Mouse (Mus musculus): ENCODE measurements around the gene Abcd4. TPM values are rescaled to one million over a fixed set of nuclear protein-coding genes. Genes with fewer than 3 reads are reported as not detected.

The Abcd4 gene
- polyA plus RNA-seq, 1 experiment from 2014 or later, result 6.9 TPM

DNA sequence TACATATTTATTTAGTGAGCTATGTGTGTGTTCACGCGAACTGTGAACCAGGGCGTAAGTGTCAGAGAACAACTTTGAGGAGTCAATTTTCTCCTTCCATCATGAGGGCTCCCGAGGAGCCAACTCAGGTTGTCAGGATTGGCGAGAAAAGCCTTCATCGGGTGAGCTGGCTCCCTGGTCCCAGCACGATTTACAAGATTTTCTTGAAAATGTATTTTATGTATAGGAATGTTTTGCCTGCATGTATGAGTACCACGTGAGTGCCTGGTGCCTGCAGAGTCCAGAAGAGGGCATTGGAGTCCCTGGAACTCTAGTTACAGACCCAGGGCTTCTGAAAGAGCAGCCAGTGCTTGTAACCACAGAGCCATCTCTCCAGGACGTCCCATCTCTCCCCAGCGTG, 450 bp upstream of the Abcd4 start:
- no peaks in the 10 kb centered on the region for H3K9me3 ChIP-seq (ENCODE audit: control insufficient read depth, low read length)
- peaks cover 9% of the 10 kb centered on the region; the same call in 1 of the 2 replicates for H3K36me3 ChIP-seq (ENCODE audit: control insufficient read depth, insufficient read depth, low read length)
- ATAC-seq (ENCODE audit: low read depth) (peak; percentile 69), DNase-seq (ENCODE audit: low spot score) (peak; percentile 55)
- H3K27ac ChIP-seq (replicated peaks; ENCODE audit: low read depth, low read length), result no peak overlapping the region
- H3K27me3 ChIP-seq (replicated peaks; ENCODE audit: control insufficient read depth, insufficient read depth, low read length), result no peaks in the 10 kb centered on the region
- H3K9ac ChIP-seq (ENCODE audit: low read depth, low read length), result peak overlapping the region; percentile 82
- 4% methylated on average over 10 of the region's 10 CpGs for WGBS
- H3K4me3 ChIP-seq (ENCODE audit: low read depth, low read length), result peak overlapping the region; percentile 83
- no peaks in the 10 kb centered on the region for H3K4me1 ChIP-seq (ENCODE audit: control insufficient read depth, insufficient read depth, low read length)
- peak overlapping the region; percentile 65 for H3K4me2 ChIP-seq (ENCODE audit: low read depth, low read length)

DNA sequence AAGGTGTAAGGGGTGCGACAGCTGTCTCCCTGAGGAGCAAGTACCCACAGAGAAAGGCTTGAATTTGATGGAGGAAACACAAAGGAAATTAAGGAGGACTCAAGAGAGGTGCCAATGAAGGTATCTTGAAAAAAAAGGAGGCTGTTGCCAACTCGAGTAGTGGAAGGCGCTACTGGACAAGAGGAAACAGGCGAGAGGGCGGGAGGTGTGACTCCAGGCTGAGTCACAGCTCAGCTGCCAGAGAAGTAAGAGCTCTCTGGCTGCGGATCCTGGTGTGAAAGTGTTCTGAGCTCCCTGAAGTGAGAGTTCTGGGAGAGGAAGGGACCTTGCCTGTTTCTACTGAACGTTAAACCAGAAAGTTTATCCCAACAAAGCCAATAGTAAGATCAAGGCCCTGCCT, 2.7 kb downstream of the Abcd4 start:
- Histone ChIP-seq H3K4me2 (ENCODE audit: low read depth, low read length) (no peak overlapping the region), H3K4me3 (ENCODE audit: low read depth, low read length) (no peak overlapping the region), H3K27ac (replicated peaks; ENCODE audit: low read depth, low read length) (no peak overlapping the region), H3K9ac (ENCODE audit: low read depth, low read length) (no peak overlapping the region), H3K9me3 (ENCODE audit: control insufficient read depth, low read length) (no peaks in the 10 kb centered on the region), H3K4me1 (ENCODE audit: control insufficient read depth, insufficient read depth, low read length) (no peaks in the 10 kb centered on the region), H3K27me3 (replicated peaks; ENCODE audit: control insufficient read depth, insufficient read depth, low read length) (no peaks in the 10 kb centered on the region), H3K36me3 (ENCODE audit: control insufficient read depth, insufficient read depth, low read length) (peaks cover 14% of the 10 kb centered on the region; the same call in 1 of the 2 replicates)
- WGBS, result 74% methylated on average over 7 of the region's 7 CpGs
- no peak for ATAC-seq (ENCODE audit: low read depth)
- DNase-seq (ENCODE audit: low spot score), result no peak

- WGBS, result 87% methylated on average over 11 of the region's 11 CpGs
Observed at GRCm38 (mm10) chr12:84614001-84614400, 3.2 kb downstream of the Abcd4 start.

GRCm38 (mm10) chr12:84612518-84612917, 4.7 kb downstream of the Abcd4 start:
- Histone ChIP-seq H3K4me2 (ENCODE audit: low read depth, low read length) (no peak overlapping the region), H3K27ac (replicated peaks; ENCODE audit: low read depth, low read length) (no peak overlapping the region), H3K4me3 (ENCODE audit: low read depth, low read length) (no peak overlapping the region), H3K9me3 (ENCODE audit: control insufficient read depth, low read length) (no peaks in the 10 kb centered on the region), H3K36me3 (ENCODE audit: control insufficient read depth, insufficient read depth, low read length) (peaks cover 27% of the 10 kb centered on the region; the same call in 1 of the 2 replicates), H3K27me3 (replicated peaks; ENCODE audit: control insufficient read depth, insufficient read depth, low read length) (no peaks in the 10 kb centered on the region), H3K4me1 (ENCODE audit: control insufficient read depth, insufficient read depth, low read length) (no peaks in the 10 kb centered on the region), H3K9ac (ENCODE audit: low read depth, low read length) (no peak overlapping the region)
- DNase-seq (ENCODE audit: low spot score), result no peak
- ATAC-seq (ENCODE audit: low read depth), result no peak
- 64% methylated on average over 8 of the region's 8 CpGs for WGBS

More at GRCm38 (mm10) chr12:84614001-84614400, 3.2 kb downstream of the Abcd4 start:
- no peak for ATAC-seq (ENCODE audit: low read depth)
- no peak for DNase-seq (ENCODE audit: low spot score)
- Histone ChIP-seq H3K4me1 (ENCODE audit: control insufficient read depth, insufficient read depth, low read length) (no peaks in the 10 kb centered on the region), H3K27ac (replicated peaks; ENCODE audit: low read depth, low read length) (no peak overlapping the region), H3K4me3 (ENCODE audit: low read depth, low read length) (no peak overlapping the region), H3K27me3 (replicated peaks; ENCODE audit: control insufficient read depth, insufficient read depth, low read length) (no peaks in the 10 kb centered on the region), H3K9ac (ENCODE audit: low read depth, low read length) (no peak overlapping the region), H3K9me3 (ENCODE audit: control insufficient read depth, low read length) (no peaks in the 10 kb centered on the region), H3K36me3 (ENCODE audit: control insufficient read depth, insufficient read depth, low read length) (peaks cover 18% of the 10 kb centered on the region; the same call in 1 of the 2 replicates), H3K4me2 (ENCODE audit: low read depth, low read length) (no peak overlapping the region)

GRCm38 (mm10) chr12:84611718-84612117, 5.5 kb downstream of the Abcd4 start:
- Histone ChIP-seq H3K4me3 (ENCODE audit: low read depth, low read length) (no peak overlapping the region), H3K4me2 (ENCODE audit: low read depth, low read length) (no peak overlapping the region), H3K9me3 (ENCODE audit: control insufficient read depth, low read length) (no peaks in the 10 kb centered on the region), H3K27me3 (replicated peaks; ENCODE audit: control insufficient read depth, insufficient read depth, low read length) (no peaks in the 10 kb centered on the region), H3K4me1 (ENCODE audit: control insufficient read depth, insufficient read depth, low read length) (no peaks in the 10 kb centered on the region), H3K27ac (replicated peaks; ENCODE audit: low read depth, low read length) (no peak overlapping the region), H3K9ac (ENCODE audit: low read depth, low read length) (no peak overlapping the region), H3K36me3 (ENCODE audit: control insufficient read depth, insufficient read depth, low read length) (peaks cover 31% of the 10 kb centered on the region; the same call in 1 of the 2 replicates)
- no peak for ATAC-seq (ENCODE audit: low read depth)
- DNase-seq (ENCODE audit: low spot score), result no peak
- WGBS, result 85% methylated on average over 10 of the region's 10 CpGs

- 76% methylated on average over 7 of the region's 7 CpGs for WGBS
- Histone ChIP-seq H3K36me3 (ENCODE audit: control insufficient read depth, insufficient read depth, low read length) (peaks cover 29% of the 10 kb centered on the region; the same call in 1 of the 2 replicates), H3K9me3 (ENCODE audit: control insufficient read depth, low read length) (no peaks in the 10 kb centered on the region), H3K27me3 (replicated peaks; ENCODE audit: control insufficient read depth, insufficient read depth, low read length) (no peaks in the 10 kb centered on the region), H3K4me3 (ENCODE audit: low read depth, low read length) (no peak overlapping the region), H3K9ac (ENCODE audit: low read depth, low read length) (no peak overlapping the region), H3K27ac (replicated peaks; ENCODE audit: low read depth, low read length) (no peak overlapping the region), H3K4me2 (ENCODE audit: low read depth, low read length) (no peak overlapping the region), H3K4me1 (ENCODE audit: control insufficient read depth, insufficient read depth, low read length) (no peaks in the 10 kb centered on the region)
- no peak for ATAC-seq (ENCODE audit: low read depth)
- no peak for DNase-seq (ENCODE audit: low spot score)
Observed at GRCm38 (mm10) chr12:84605860-84606259, 11.4 kb downstream of the Abcd4 start.

GRCm38 (mm10) chr12:84604001-84604400, 13.2 kb downstream of the Abcd4 start:
- peaks cover 25% of the 10 kb centered on the region; the same call in 1 of the 2 replicates for H3K36me3 ChIP-seq (ENCODE audit: control insufficient read depth, insufficient read depth, low read length)
- H3K27me3 ChIP-seq (replicated peaks; ENCODE audit: control insufficient read depth, insufficient read depth, low read length), result no peaks in the 10 kb centered on the region
- no peak overlapping the region for H3K27ac ChIP-seq (replicated peaks; ENCODE audit: low read depth, low read length)
- no peaks in the 10 kb centered on the region for H3K4me1 ChIP-seq (ENCODE audit: control insufficient read depth, insufficient read depth, low read length)
- no peak for DNase-seq (ENCODE audit: low spot score)
- H3K9ac ChIP-seq (ENCODE audit: low read depth, low read length), result no peak overlapping the region
- no peak overlapping the region for H3K4me2 ChIP-seq (ENCODE audit: low read depth, low read length)
- H3K9me3 ChIP-seq (ENCODE audit: control insufficient read depth, low read length), result no peaks in the 10 kb centered on the region
- 82% methylated on average over 5 of the region's 7 CpGs for WGBS
- ATAC-seq (ENCODE audit: low read depth), result no peak
- no peak overlapping the region for H3K4me3 ChIP-seq (ENCODE audit: low read depth, low read length)

- DNase-seq (ENCODE audit: low spot score), result no peak
- WGBS, result 19% methylated on average over 8 of the region's 8 CpGs
- Histone ChIP-seq H3K4me1 (ENCODE audit: control insufficient read depth, insufficient read depth, low read length) (no peaks in the 10 kb centered on the region), H3K27ac (replicated peaks; ENCODE audit: low read depth, low read length) (no peak overlapping the region), H3K27me3 (replicated peaks; ENCODE audit: control insufficient read depth, insufficient read depth, low read length) (no peaks in the 10 kb centered on the region), H3K4me3 (ENCODE audit: low read depth, low read length) (no peak overlapping the region), H3K36me3 (ENCODE audit: control insufficient read depth, insufficient read depth, low read length) (0 out of 2 replicates have a peak, but pooled peaks cover 7% of the 10 kb centered on the region), H3K9ac (ENCODE audit: low read depth, low read length) (no peak overlapping the region), H3K9me3 (ENCODE audit: control insufficient read depth, low read length) (no peaks in the 10 kb centered on the region), H3K4me2 (ENCODE audit: low read depth, low read length) (no peak overlapping the region)
- ATAC-seq (ENCODE audit: low read depth), result no peak
Observed at GRCm38 (mm10) chr12:84598324-84598723, 18.9 kb downstream of the Abcd4 start.

All from embryonic facial prominence, embryonic 14.5 days (tissue).